Mouse (Mus musculus): ENCODE measurements around the gene Tmem37.

DNA sequence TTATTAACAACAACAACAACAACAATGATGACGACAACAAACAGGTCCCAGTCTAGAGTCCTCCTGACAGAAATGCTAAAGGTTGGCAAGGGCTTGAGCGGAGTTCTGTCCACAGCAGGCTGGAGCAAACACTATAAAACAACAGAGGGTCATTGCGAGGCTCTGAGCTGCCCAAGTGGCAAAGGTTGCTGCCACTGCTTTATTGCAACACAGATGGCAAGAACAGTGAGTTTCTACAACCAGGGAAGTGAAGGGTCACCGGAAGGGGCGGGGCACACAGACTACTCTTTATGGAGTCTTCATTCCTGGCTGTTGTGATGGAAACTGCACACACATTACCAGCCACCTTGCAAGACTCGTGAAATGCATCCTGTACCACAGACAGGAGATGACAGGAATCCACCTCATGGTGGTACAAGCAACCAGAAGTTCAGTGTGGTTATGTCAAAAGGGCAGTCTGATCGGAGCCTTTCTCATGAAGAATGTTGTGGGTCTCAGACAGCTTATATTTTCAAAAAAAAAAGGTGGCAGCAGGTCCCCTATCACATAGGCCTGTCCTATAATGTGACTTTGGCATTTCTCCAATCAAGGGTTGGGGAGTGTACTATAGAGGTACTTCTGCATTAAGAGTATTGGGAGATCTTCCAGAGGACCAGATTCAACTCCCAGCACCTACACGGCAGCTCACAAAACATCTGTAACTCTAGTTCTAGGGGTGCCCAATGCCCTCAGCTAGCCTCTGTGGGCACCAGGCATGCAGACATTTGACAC is 26.8 kb upstream of the Tmem37 start:
- no peak for TF ChIP-seq CHD2 (IDR thresholded peaks at IDR 0.05; ENCODE audit: low read depth, low read length)
- TF ChIP-seq ZC3H11A (IDR thresholded peaks at IDR 0.05; ENCODE audit: borderline replicate concordance, low read depth, low read length), result no peak

All from ES-E14 (cell line).